Mouse (Mus musculus) hindbrain, postnatal 0 days (tissue): ENCODE data around the gene Galnt18. TPM values are rescaled to one million over a fixed set of nuclear protein-coding genes. Genes with fewer than 3 reads are reported as not detected.

Experiments
- ATAC-seq: fragments of 200-750 bp; cut with Nextera tagmentation; 2 replicates; pipeline ENCODE4 v1.8.0; 2017; ENCODE audit warnings: mild to moderate bottlenecking, moderate TSS enrichment, moderate library complexity
- DNase-seq: peaks from one replicate; pipeline ENCODE4 v3.0.0-alpha.2; 2015; ENCODE audit warnings: low spot score
- H3K27ac ChIP-seq: fragments of 300-500 bp; sonication (generic); 2 replicates; pipeline ENCODE4 v1.5.1; 2014; ENCODE audit warnings: mild to moderate bottlenecking
- H3K27me3 ChIP-seq: fragments of 300-500 bp; sonication (generic); 2 replicates; pipeline ENCODE4 v1.6.1; 2014; ENCODE audit warnings: low read length, mixed read lengths; ENCODE audit not compliant: insufficient read depth
- H3K36me3 ChIP-seq: fragments of 300-500 bp; sonication (generic); 2 replicates; pipeline ENCODE4 v1.6.1; 2014; ENCODE audit warnings: low read length, mixed read lengths; ENCODE audit not compliant: insufficient read depth
- H3K4me1 ChIP-seq: fragments of 300-500 bp; sonication (generic); 2 replicates; pipeline ENCODE4 v1.6.1; 2014; ENCODE audit warnings: antibody characterized with exemption, low read length, mixed read lengths; ENCODE audit not compliant: insufficient read depth
- H3K4me2 ChIP-seq: fragments of 300-500 bp; sonication (generic); 2 replicates; pipeline ENCODE4 v1.6.1; 2014; ENCODE audit warnings: low read depth, mild to moderate bottlenecking, low read length, moderate library complexity, mixed read lengths
- H3K4me3 ChIP-seq: fragments of 300-500 bp; sonication (generic); 2 replicates; pipeline ENCODE4 v1.5.1; 2014; ENCODE audit warnings: low read length
- H3K9ac ChIP-seq: fragments of 300-500 bp; sonication (generic); replicated peaks from 2 replicates; pipeline ENCODE4 v1.6.1; 2014; ENCODE audit warnings: mild to moderate bottlenecking, low read length, moderate library complexity, mixed read lengths
- H3K9me3 ChIP-seq: fragments of 300-500 bp; sonication (generic); 2 replicates; pipeline ENCODE4 v1.6.1; 2016; ENCODE audit warnings: low read length, mixed read lengths
- CTCF ChIP-seq: IDR thresholded peaks from 2 replicates; pipeline ENCODE4 v1.5.1; 2016; ENCODE audit warnings: antibody characterized with exemption, control low read depth, low read depth
- WGBS: fragments of 180-500 bp; shearing (Covaris S2); extraction: QIAGEN DNeasy Blood & Tissue Kit; methylation state at CpG from one replicate; pipeline ENCODE4 v1.1.7; 2014; 5-methylcytosine and 5-hydroxymethylcytosine counted together
- polyA plus RNA-seq: library from polyadenylated mRNA; unstranded; fragments of >200 nt; fragmentation: Nextera tagmentation; extraction: Ambion mirVana; gene quantifications from 2 replicates; pipeline ENCODE4 v1.2.1, GENCODE M21; 2015
- total RNA-seq: library from RNA; depleted of rRNA; stranded (reverse); fragments of >200 nt; gene quantifications from 2 replicates; pipeline ENCODE4 v1.2.3, GENCODE M21; 2014

Galnt18 gene
- total and polyA plus RNA-seq, 2 experiments from 2014 or later, result 15.8 to 22.7 TPM

DNA sequence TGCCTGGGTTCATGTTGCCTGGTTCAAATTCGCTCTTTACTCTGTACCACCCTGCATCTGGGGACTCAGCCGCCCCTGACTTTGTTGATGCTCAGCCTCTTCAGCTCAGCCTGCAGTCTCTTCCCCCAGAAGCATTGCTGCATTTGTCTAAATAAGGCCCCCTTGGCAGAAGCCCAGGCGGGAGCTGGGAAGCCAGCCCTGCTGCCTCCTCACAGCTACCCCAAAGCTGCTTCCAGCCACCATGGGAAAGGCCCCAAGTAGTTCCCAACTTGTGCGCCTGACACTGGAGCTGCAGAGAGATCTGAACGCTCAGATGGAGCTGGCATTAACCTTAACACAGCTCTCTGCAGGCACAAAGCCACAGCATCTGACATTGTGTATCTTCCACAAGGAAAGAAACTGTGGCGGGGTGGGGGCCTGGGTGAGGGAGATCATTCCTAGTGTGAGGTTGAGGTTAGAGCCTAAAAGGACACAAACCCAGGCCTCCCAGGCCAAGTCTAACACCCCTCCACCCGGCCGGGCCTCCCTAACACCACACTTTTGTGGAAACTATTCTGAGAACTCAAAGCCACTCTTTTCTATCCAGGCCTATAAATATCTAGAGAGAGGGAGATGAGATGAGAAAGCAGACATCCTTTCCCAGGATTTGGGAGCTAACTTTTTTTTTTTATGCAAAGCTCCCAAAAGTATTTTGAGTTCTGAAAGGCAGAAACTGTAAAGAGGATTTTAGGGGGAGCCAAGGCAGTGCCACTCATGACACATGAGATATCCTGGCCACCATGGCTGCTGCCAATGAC, 59.1 kb downstream of the Galnt18 start:
- 52% methylated on average over 8 of the region's 8 CpGs for WGBS
- Histone ChIP-seq H3K4me3 (no peak overlapping the region), H3K9ac (no peak overlapping the region; the same call in 1 of the 2 replicates), H3K27me3 (no peaks in the 10 kb centered on the region), H3K4me1 (peaks cover 9% of the 10 kb centered on the region; the same call in 1 of the 2 replicates), H3K9me3 (no peaks in the 10 kb centered on the region), H3K36me3 (no peaks in the 10 kb centered on the region), H3K27ac (peak overlapping the region; percentile 67; the same call in 1 of the 2 replicates), H3K4me2 (no peak overlapping the region)
- ATAC-seq, result no peak
- no peak for TF ChIP-seq CTCF
- peak; percentile 64 for DNase-seq

DNA sequence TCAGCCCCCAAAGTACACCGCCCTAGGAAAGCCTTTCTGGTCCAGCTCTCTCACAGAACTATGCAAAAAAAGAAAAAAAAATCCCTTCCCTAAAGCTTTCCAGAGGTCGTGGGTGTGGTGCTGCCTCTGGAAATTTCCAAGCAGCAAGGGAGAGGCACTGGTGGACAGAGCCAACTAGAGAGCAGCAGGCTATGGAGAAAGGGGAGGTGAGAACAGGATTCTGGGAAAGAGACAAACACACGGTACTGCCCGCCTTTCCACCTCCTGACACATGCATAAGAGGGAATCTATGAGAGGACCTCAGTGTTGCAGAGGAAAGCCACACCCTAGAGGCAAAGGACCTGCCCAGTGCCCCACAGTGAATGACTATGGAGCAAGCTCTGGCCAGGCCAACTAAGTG, 60.9 kb downstream of the Galnt18 start:
- H3K9ac ChIP-seq, result no peak overlapping the region

DNA sequence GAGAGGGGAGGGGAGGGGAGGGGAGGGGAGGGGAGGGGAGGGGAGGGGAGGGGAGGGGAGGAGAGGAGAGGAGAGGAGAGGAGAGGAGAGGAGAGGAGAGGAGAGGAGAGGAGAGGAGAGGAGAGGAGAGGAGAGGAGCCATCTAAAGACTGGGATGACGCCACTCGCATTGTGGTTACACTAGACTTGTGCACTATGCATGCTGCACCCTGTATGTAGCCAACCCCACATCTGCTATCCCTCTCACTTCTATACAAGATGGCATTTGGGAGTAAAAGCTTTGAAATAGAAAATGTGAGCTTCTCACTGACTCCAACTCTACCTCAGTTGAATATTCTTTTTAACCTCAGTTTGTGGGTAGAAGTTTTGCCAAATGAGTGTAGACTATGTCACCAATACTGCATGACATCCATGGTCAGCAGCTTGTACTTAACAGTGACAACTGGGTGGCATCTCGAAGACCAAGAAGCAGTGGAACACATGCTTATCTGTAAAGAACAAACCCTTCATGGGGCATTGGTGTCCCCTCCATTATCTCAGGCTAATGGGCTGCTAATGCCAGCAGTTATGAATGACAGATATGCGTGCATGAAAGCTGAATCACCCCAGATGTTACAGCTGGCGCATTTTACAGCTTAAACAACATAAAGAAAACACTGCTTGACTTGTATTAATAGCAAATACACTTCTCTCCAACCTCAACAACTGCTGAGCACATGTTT, 65.0 kb downstream of the Galnt18 start:
- 85% methylated on average over 5 of the region's 5 CpGs for WGBS
- Histone ChIP-seq H3K9me3 (no peaks in the 10 kb centered on the region), H3K4me3 (no peak overlapping the region), H3K27me3 (no peaks in the 10 kb centered on the region), H3K9ac (no peak overlapping the region), H3K4me1 (no peaks in the 10 kb centered on the region), H3K27ac (no peak overlapping the region), H3K36me3 (no peaks in the 10 kb centered on the region), H3K4me2 (no peak overlapping the region)
- DNase-seq (no peak), ATAC-seq (no peak)
- no peak for TF ChIP-seq CTCF

More for the DNA sequence above, 60.9 kb downstream of the Galnt18 start:
- no peaks in the 10 kb centered on the region for H3K27me3 ChIP-seq
- DNase-seq (no peak), ATAC-seq (no peak)
- no peak for TF ChIP-seq CTCF
- peaks cover 9% of the 10 kb centered on the region; the same call in 1 of the 2 replicates for H3K4me1 ChIP-seq
- 70% methylated on average over 4 of the region's 4 CpGs for WGBS
- H3K36me3 ChIP-seq, result no peaks in the 10 kb centered on the region
- H3K27ac ChIP-seq, result no peak overlapping the region
- H3K9me3 ChIP-seq, result no peaks in the 10 kb centered on the region
- no peak overlapping the region for H3K4me2 ChIP-seq
- no peak overlapping the region for H3K4me3 ChIP-seq

DNA sequence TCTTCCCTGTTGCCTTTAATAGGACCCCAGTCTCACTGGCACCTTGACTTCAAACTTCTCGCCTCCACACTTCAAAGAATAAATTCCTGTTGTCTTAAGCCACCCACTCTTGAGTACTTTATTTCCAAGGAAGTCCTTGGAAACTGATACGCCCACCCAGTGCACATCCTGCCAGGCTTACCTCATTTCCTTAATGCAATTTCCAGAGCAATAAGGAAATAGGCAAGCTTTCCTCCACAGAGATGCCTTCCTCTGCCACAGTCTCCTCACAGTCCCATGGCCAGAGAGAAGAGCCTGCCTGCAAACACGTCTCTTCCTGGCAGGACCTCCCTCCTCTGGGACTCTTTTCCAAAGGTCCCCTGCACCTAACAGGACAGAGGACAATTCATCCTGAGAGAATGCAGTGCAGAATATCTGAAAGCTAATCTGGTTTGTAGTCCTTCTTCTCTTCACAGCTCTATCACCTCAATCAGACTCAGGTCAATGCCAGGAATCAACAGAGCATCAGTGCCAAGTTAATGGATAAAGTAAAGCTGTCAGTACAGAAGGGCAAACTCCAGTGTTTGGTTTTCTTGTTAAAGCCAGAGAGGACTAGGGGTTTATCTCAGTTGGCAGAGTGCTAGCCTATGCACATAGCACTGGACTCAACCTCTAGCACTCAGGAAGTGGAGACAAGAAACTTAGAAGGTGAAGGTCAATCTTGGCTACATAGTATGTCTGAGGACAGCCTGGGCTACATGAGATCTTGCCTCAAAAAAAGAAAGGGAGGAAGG, 65.8 kb downstream of the Galnt18 start:
- Histone ChIP-seq H3K9ac (no peak overlapping the region), H3K4me1 (no peaks in the 10 kb centered on the region), H3K4me3 (no peak overlapping the region), H3K4me2 (no peak overlapping the region), H3K27ac (no peak overlapping the region), H3K9me3 (no peaks in the 10 kb centered on the region), H3K27me3 (no peaks in the 10 kb centered on the region), H3K36me3 (no peaks in the 10 kb centered on the region)
- WGBS, result 78% methylated on average over 3 of the region's 3 CpGs
- DNase-seq (no peak), ATAC-seq (no peak)
- TF ChIP-seq CTCF, result no peak

DNA sequence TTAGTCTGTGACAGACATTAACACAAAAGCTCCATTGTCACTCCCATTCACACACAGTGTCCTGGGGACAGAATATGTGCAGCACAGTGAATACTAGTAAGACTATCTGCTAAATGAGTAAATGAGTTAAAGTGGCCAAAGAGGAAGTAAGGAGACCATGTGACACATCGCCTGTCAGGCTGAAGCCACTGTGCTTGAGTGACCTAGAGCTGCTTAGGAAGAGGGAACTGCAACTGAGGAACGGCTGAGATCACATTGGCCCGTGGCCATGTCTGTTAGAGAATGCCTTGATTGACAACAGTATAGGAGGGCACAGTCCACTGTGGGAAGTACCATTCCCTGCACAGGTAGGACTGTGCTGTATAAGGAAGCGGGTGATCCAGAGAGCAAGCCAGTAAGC, 67.0 kb downstream of the Galnt18 start:
- H3K9ac ChIP-seq, result no peak overlapping the region
- H3K4me2 ChIP-seq, result no peak overlapping the region
- H3K9me3 ChIP-seq, result no peaks in the 10 kb centered on the region
- no peak overlapping the region for H3K27ac ChIP-seq
- no peaks in the 10 kb centered on the region for H3K27me3 ChIP-seq
- 76% methylated on average over 4 of the region's 4 CpGs for WGBS
- H3K36me3 ChIP-seq, result no peaks in the 10 kb centered on the region
- H3K4me1 ChIP-seq, result no peaks in the 10 kb centered on the region
- TF ChIP-seq CTCF, result no peak
- DNase-seq, result no peak
- no peak overlapping the region for H3K4me3 ChIP-seq
- ATAC-seq, result no peak

DNA sequence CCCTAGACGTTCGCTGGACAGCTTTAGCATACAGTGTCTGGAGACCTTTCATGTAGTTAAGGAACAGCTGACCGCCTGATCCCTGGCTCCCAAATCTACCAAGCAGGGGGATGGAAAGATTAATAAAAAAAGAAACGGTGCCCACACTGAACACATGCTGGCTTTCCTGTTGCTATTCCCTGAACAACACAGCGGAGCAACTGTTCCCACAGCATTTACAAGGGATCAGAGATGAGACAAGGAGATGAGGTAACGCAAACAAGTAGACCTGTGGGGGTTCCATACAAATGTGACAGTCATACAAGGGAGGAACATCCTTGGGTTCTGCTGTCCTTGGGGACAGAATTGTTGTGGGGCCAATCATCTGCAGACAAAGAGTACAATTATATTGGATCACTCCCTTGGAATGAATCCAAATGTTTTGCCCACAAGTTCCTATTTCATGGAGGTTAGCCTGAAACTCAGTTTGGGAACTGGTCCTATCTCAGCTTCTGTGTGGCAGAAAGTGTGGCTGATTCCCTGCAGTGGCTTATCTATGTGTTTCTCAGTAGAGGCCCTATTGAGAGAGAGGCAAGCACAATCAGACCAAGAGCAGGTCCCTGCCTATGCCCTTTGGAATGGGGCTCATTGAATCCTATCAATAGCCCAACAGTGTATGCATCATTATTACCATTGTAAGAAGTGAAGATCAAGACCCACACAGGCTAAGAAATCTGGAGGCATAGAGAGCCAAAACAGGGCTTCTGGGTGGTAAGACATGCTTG, 68.5 kb downstream of the Galnt18 start:
- DNase-seq, result no peak
- TF ChIP-seq CTCF, result no peak
- no peaks in the 10 kb centered on the region for H3K4me1 ChIP-seq
- no peaks in the 10 kb centered on the region for H3K36me3 ChIP-seq
- H3K4me2 ChIP-seq, result no peak overlapping the region
- H3K9me3 ChIP-seq, result no peaks in the 10 kb centered on the region
- no peak overlapping the region for H3K9ac ChIP-seq
- H3K27me3 ChIP-seq, result no peaks in the 10 kb centered on the region
- H3K4me3 ChIP-seq, result no peak overlapping the region
- H3K27ac ChIP-seq, result no peak overlapping the region
- 48% methylated on average over 6 of the region's 6 CpGs for WGBS
- no peak for ATAC-seq
